Comparison of ENCODE assay signal across 21 mouse cellular contexts in genomic region chr5:66848136-66848535, GRCm38 (mm10).
A peak's percentile ranks its signal among the peaks of the same experiment; 100 is the strongest.
DNase-seq lines count a peak whose midpoint lies in the region; ATAC-seq lines count a peak whose summit lies in the region.
"Had no signal": no experiment of that assay in that cellular context is flagged by ENCODE, and none has a peak within 500 bp of the region (broad histone marks: within the 10 kb centered on the region; RNA-seq: fewer than 3 reads in every experiment).

No protein-coding gene starts in this region.

- H3K27ac ChIP-seq in heart, embryonic 11.5 days (ENCODE audit: low read depth, low read length) = no peak overlapping the region
- H3K27ac ChIP-seq in kidney, embryonic 16.5 days (ENCODE audit: low read length) = no peak overlapping the region
- H3K27ac ChIP-seq: forebrain, embryonic 10.5 days; heart, embryonic 15.5 days; limb, embryonic 13.5 days; liver, embryonic 12.5 days; midbrain, embryonic 12.5 days; neural tube, embryonic 15.5 days; stomach, embryonic 15.5 days had no signal

- 60% methylated on average over 7 of the region's 7 CpGs for WGBS in heart, embryonic 11.5 days (ENCODE audit: insufficient replicate concordance)
- WGBS in kidney, embryonic 16.5 days = 34% methylated on average over 7 of the region's 7 CpGs

- H3K4me3 ChIP-seq in heart, embryonic 11.5 days (ENCODE audit: low read depth, low read length) = no peak overlapping the region
- H3K4me3 ChIP-seq in kidney, embryonic 16.5 days (ENCODE audit: low read length) = no peak overlapping the region
- H3K4me3 ChIP-seq: forebrain, embryonic 10.5 days; heart, embryonic 15.5 days; limb, embryonic 13.5 days; liver, embryonic 12.5 days; midbrain, embryonic 12.5 days; neural tube, embryonic 15.5 days; stomach, embryonic 15.5 days had no signal

- H3K9ac ChIP-seq in heart, embryonic 11.5 days (ENCODE audit: low read depth, low read length) = no peak overlapping the region
- no peak overlapping the region for H3K9ac ChIP-seq in kidney, embryonic 16.5 days (replicated peaks; ENCODE audit: low read length)
- H3K9ac ChIP-seq: heart, embryonic 15.5 days; limb, embryonic 13.5 days; liver, embryonic 12.5 days; midbrain, embryonic 12.5 days; neural tube, embryonic 15.5 days; stomach, embryonic 15.5 days had no signal

- no peaks in the 10 kb centered on the region for H3K36me3 ChIP-seq in heart, embryonic 11.5 days (ENCODE audit: control insufficient read depth, insufficient read depth, low read length)
- no peaks in the 10 kb centered on the region for H3K36me3 ChIP-seq in kidney, embryonic 16.5 days (ENCODE audit: insufficient read depth, low read length)
- H3K36me3 ChIP-seq: forebrain, embryonic 10.5 days; heart, embryonic 15.5 days; limb, embryonic 13.5 days; liver, embryonic 12.5 days; midbrain, embryonic 12.5 days; neural tube, embryonic 15.5 days; stomach, embryonic 15.5 days had no signal

- H3K9me3 ChIP-seq in heart, embryonic 11.5 days (replicated peaks; ENCODE audit: control insufficient read depth, low read length) = no peaks in the 10 kb centered on the region
- no peaks in the 10 kb centered on the region for H3K9me3 ChIP-seq in kidney, embryonic 16.5 days (ENCODE audit: low read length)
- H3K9me3 ChIP-seq: forebrain, embryonic 10.5 days; heart, embryonic 15.5 days; limb, embryonic 13.5 days; liver, embryonic 12.5 days; midbrain, embryonic 12.5 days; neural tube, embryonic 15.5 days; stomach, embryonic 15.5 days had no signal

- peaks cover 2% of the 10 kb centered on the region; the same call in 1 of the 2 replicates for H3K27me3 ChIP-seq in heart, embryonic 11.5 days (ENCODE audit: control insufficient read depth, insufficient read depth, low read length)
- H3K27me3 ChIP-seq in kidney, embryonic 16.5 days (ENCODE audit: insufficient read depth, low read length) = no peaks in the 10 kb centered on the region
- H3K27me3 ChIP-seq: heart, embryonic 15.5 days; liver, embryonic 12.5 days; midbrain, embryonic 12.5 days; neural tube, embryonic 15.5 days; stomach, embryonic 15.5 days had no signal

- no peak overlapping the region for H3K4me2 ChIP-seq in heart, embryonic 11.5 days
- no peak overlapping the region for H3K4me2 ChIP-seq in kidney, embryonic 16.5 days (replicated peaks; ENCODE audit: low read depth, low read length)
- H3K4me2 ChIP-seq: heart, embryonic 15.5 days; limb, embryonic 13.5 days; liver, embryonic 12.5 days; midbrain, embryonic 12.5 days; neural tube, embryonic 15.5 days; stomach, embryonic 15.5 days had no signal

- DNase-seq in heart, adult 18-20 months = peak; percentile 52 to 69
- DNase-seq in kidney, adult 18-20 months = peak; percentile 15
- peak; percentile 30 to 35 for DNase-seq in kidney, adult 8-10 months
- peak; percentile 45 to 71 for DNase-seq in kidney, postnatal 36 days
- no peak for DNase-seq in layer of hippocampus, postnatal 25 days (ENCODE audit: extremely low spot score in 1 of 2, low spot score in 1 of 2)
- no peak for DNase-seq in embryo, embryonic 10 days (ENCODE audit: low spot score)
- DNase-seq: adrenal gland, postnatal 36 days; cerebellum, adult 9-10 months; thymus, postnatal 36 days had no signal

- H3K4me1 ChIP-seq in heart, embryonic 11.5 days (ENCODE audit: control insufficient read depth, insufficient read depth, low read length) = peaks cover 6% of the 10 kb centered on the region; the same call in 1 of the 2 replicates
- H3K4me1 ChIP-seq in kidney, embryonic 16.5 days (ENCODE audit: insufficient read depth, low read length) = peaks cover 17% of the 10 kb centered on the region
- H3K4me1 ChIP-seq: forebrain, embryonic 10.5 days; limb, embryonic 13.5 days; liver, embryonic 12.5 days; stomach, embryonic 15.5 days had no signal

- ATAC-seq in heart, embryonic 11.5 days (replicated peaks; ENCODE audit: insufficient number of reproducible peaks, low FRiP score, low TSS enrichment) = no peak
- ATAC-seq in kidney, embryonic 16.5 days (ENCODE audit: low FRiP score, low TSS enrichment) = no peak
- ATAC-seq: CD4-positive, CD25-positive, alpha-beta regulatory T cell, adult 4 months; forebrain, embryonic 16.5 days; intestine, postnatal 0 days; liver, embryonic 12.5 days had no signal

Comparison
In these comparisons a context has a peak if more than half of its experiments do, and no peak if none do; other contexts are left out.
1. DNase-seq: peak in heart, adult 18-20 months (2 of 2), kidney, adult 18-20 months (single experiment), kidney, adult 8-10 months (2 of 2) and kidney, postnatal 36 days (2 of 2); none in layer of hippocampus, postnatal 25 days (0 of 2) and embryo, embryonic 10 days (single experiment).